Mouse (Mus musculus): Measurements from ENCODE around the gene Tjp1.

- TF ChIP-seq POLR2A (IDR thresholded peaks at IDR 0.05; ENCODE audit: low read depth, low read length) (no peak), CTCF (conservative IDR thresholded peaks at IDR 0.05; ENCODE audit: insufficient read depth, insufficient read length, low read depth, low read length) (no peak)
Measured at GRCm38 (mm10) chr7:65274216-65274615, 253.4 kb downstream of the Tjp1 start.
